Mouse (Mus musculus) CH12.LX (cell line): ENCODE data around the gene Cldnd2. TPM values are rescaled to one million over a fixed set of nuclear protein-coding genes. Genes with fewer than 3 reads are reported as not detected.
A peak's percentile ranks its signal among the peaks of the same experiment; 100 is the strongest.

ENCODE experiments used
- DNase-seq: peaks from one replicate; pipeline ENCODE4 v3.0.0-alpha.2; 2013; ENCODE audit errors: extremely low read depth
- H3K27ac ChIP-seq: 2 replicates; pipeline ENCODE4 v1.5.1; 2012; ENCODE audit warnings: low read depth, mild to moderate bottlenecking, control low read depth, moderate library complexity; ENCODE audit not compliant: insufficient read depth
- H3K27me3 ChIP-seq: replicated peaks from 2 replicates; pipeline ENCODE3; 2012; ENCODE audit warnings: inconsistent platforms
- H3K36me3 ChIP-seq, 2 experiments: replicated peaks in 1 of 2; 2 replicates each; pipeline versions ENCODE3 to v1.6.1; 2012; ENCODE audit warnings: inconsistent platforms in 1 of 2, low read length in 1 of 2, mild to moderate bottlenecking in 1 of 2, mixed read lengths in 1 of 2, moderate library complexity in 1 of 2; ENCODE audit not compliant: control insufficient read depth in 1 of 2, insufficient read depth in 1 of 2
- H3K4me1 ChIP-seq, 2 experiments: 2 replicates each; pipeline ENCODE4 v1.6.1; 2012; ENCODE audit warnings: inconsistent platforms in 1 of 2, moderate library complexity in 1 of 2; ENCODE audit not compliant: insufficient read depth in 2 of 2, control insufficient read depth in 1 of 2
- H3K4me2 ChIP-seq: 2 replicates; pipeline ENCODE4 v1.6.1; 2012; ENCODE audit warnings: low read depth, mild to moderate bottlenecking, control low read depth; ENCODE audit not compliant: poor library complexity, insufficient read depth, severe bottlenecking
- H3K4me3 ChIP-seq, 3 experiments: fragments of 150-350 bp in 1 of 3; sonication (generic) in 1 of 3; replicated peaks in 1 of 3; 2 replicates each; pipeline versions ENCODE3 to v1.5.1; 2011 to 2012; ENCODE audit warnings: low read depth in 2 of 3, low read length in 2 of 3, mild to moderate bottlenecking in 2 of 3, moderate library complexity in 2 of 3, control low read depth in 1 of 3, improper control_type of control experiment in 1 of 3, inconsistent platforms in 1 of 3, mixed read lengths in 1 of 3; ENCODE audit not compliant: poor library complexity in 1 of 3
- H3K79me2 ChIP-seq: replicated peaks from 2 replicates; pipeline ENCODE4 v1.6.1; 2012; ENCODE audit warnings: mild to moderate bottlenecking, moderate library complexity; ENCODE audit not compliant: control insufficient read depth, poor library complexity, insufficient read depth, severe bottlenecking; ENCODE audit errors: extremely low read depth
- H3K9ac ChIP-seq: 2 replicates; pipeline ENCODE4 v1.6.1; 2012; ENCODE audit warnings: low read depth, mild to moderate bottlenecking, control low read depth, moderate library complexity; ENCODE audit not compliant: insufficient read depth
- H3K9me3 ChIP-seq: replicated peaks from 2 replicates; pipeline ENCODE3; 2012; ENCODE audit warnings: low read length, inconsistent platforms, mixed read lengths
- BHLHE40 ChIP-seq: IDR thresholded peaks from 2 replicates; pipeline ENCODE4 v1.6.1; 2011; ENCODE audit warnings: mild to moderate bottlenecking, low read depth, low read length, improper control_type of control experiment
- CHD1 ChIP-seq: IDR thresholded peaks from 2 replicates; pipeline ENCODE4 v1.6.1; 2012; ENCODE audit warnings: low read depth, low read length, improper control_type of control experiment, inconsistent platforms
- CHD2 ChIP-seq: IDR thresholded peaks from 2 replicates; pipeline ENCODE4 v1.6.1; 2011; ENCODE audit warnings: low read length, improper control_type of control experiment
- CTCF ChIP-seq, 2 experiments: IDR thresholded peaks in 1 of 2; conservative IDR thresholded peaks in 1 of 2; 2 replicates each; pipeline ENCODE4 v1.5.1; 2011 to 2012; ENCODE audit warnings: low read depth in 2 of 2, low read length in 2 of 2, improper control_type of control experiment in 1 of 2, inconsistent platforms in 1 of 2, mild to moderate bottlenecking in 1 of 2, moderate library complexity in 1 of 2
- E2F4 ChIP-seq: IDR thresholded peaks from 2 replicates; pipeline ENCODE4 v1.6.1; 2011; ENCODE audit warnings: low read depth, low read length, improper control_type of control experiment; ENCODE audit not compliant: insufficient replicate concordance
- ELF1 ChIP-seq: IDR thresholded peaks from 2 replicates; pipeline ENCODE4 v1.6.1; 2014; ENCODE audit warnings: low read depth, mild to moderate bottlenecking, inconsistent platforms, low read length, improper control_type of control experiment
- GABPA ChIP-seq: IDR thresholded peaks from 2 replicates; pipeline ENCODE4 v1.6.1; 2012; ENCODE audit warnings: low read depth, low read length, improper control_type of control experiment, inconsistent platforms; ENCODE audit not compliant: insufficient replicate concordance
- IRF4 ChIP-seq: IDR thresholded peaks from 2 replicates; pipeline ENCODE4 v1.6.1; 2014; ENCODE audit warnings: low read depth, mild to moderate bottlenecking, inconsistent platforms, low read length, improper control_type of control experiment
- JUN ChIP-seq: IDR thresholded peaks from 2 replicates; pipeline ENCODE4 v1.6.1; 2011; ENCODE audit warnings: low read depth, mild to moderate bottlenecking, low read length, improper control_type of control experiment, moderate library complexity; ENCODE audit not compliant: insufficient read depth
- JUND ChIP-seq: conservative IDR thresholded peaks from 2 replicates; pipeline ENCODE4 v1.6.1; 2011; ENCODE audit warnings: low read depth, low read length, improper control_type of control experiment
- MAFK ChIP-seq: IDR thresholded peaks from 2 replicates; pipeline ENCODE4 v1.6.1; 2011; ENCODE audit warnings: low read length, improper control_type of control experiment; ENCODE audit not compliant: insufficient replicate concordance
- MAZ ChIP-seq: IDR thresholded peaks from 2 replicates; pipeline ENCODE4 v1.6.1; 2012; ENCODE audit warnings: low read depth, mild to moderate bottlenecking, inconsistent platforms, low read length, improper control_type of control experiment, moderate library complexity
- NELFE ChIP-seq: IDR thresholded peaks from 2 replicates; pipeline ENCODE4 v1.6.1; 2011; ENCODE audit warnings: low read depth, low read length, improper control_type of control experiment
- NRF1 ChIP-seq: IDR thresholded peaks from 2 replicates; pipeline ENCODE4 v1.6.1; 2014; ENCODE audit warnings: low read depth, mild to moderate bottlenecking, inconsistent platforms, low read length, improper control_type of control experiment, moderate library complexity
- POLR2A ChIP-seq: IDR thresholded peaks from 2 replicates; pipeline ENCODE4 v1.6.1; 2011; ENCODE audit warnings: low read depth, mild to moderate bottlenecking, improper control_type of control experiment, low read length
- RAD21 ChIP-seq: IDR thresholded peaks from 2 replicates; pipeline ENCODE4 v1.6.1; 2011; ENCODE audit warnings: low read depth, mild to moderate bottlenecking, low read length, improper control_type of control experiment, moderate library complexity
- RCOR1 ChIP-seq: conservative IDR thresholded peaks from 2 replicates; pipeline ENCODE4 v1.6.1; 2012; ENCODE audit warnings: low read depth, mild to moderate bottlenecking, inconsistent platforms, low read length, improper control_type of control experiment
- SIN3A ChIP-seq: IDR thresholded peaks from 2 replicates; pipeline ENCODE4 v1.6.1; 2012; ENCODE audit warnings: low read length, improper control_type of control experiment, inconsistent platforms
- TBP ChIP-seq: conservative IDR thresholded peaks from 2 replicates; pipeline ENCODE4 v1.6.1; 2011; ENCODE audit warnings: low read depth, low read length, improper control_type of control experiment
- TCF12 ChIP-seq: IDR thresholded peaks from 2 replicates; pipeline ENCODE4 v1.6.1; 2014; ENCODE audit warnings: low read depth, mild to moderate bottlenecking, inconsistent platforms, low read length, improper control_type of control experiment
- ZNF384 ChIP-seq: IDR thresholded peaks from 2 replicates; pipeline ENCODE4 v1.6.1; 2012; ENCODE audit warnings: low read depth, low read length, improper control_type of control experiment, inconsistent platforms
- dilution Hi-C: fragments of 300-500 bp; cut with MboI; formaldehyde crosslinking; loops from 2 replicates; pipeline ENCODE4 v1.14.3; 2020; ENCODE audit warnings: low sequenced_read_pairs; ENCODE audit not compliant: extremely low pct_unique_long_range_greater_than_20kb, extremely low pct_ligation_motif_present
- in situ Hi-C: fragments of 300-500 bp; cut with MboI; formaldehyde crosslinking; loops from 3 replicates; pipeline ENCODE4 v1.14.3; 2019; ENCODE audit warnings: low sequenced_read_pairs, low pct_ligation_motif_present, low pct_unique_long_range_greater_than_20kb, mixed read lengths
- polyA plus RNA-seq: library from polyadenylated mRNA; unstranded; fragments of >175 nt; gene quantifications from 2 replicates; pipeline ENCODE4 v1.2.1, GENCODE M21; 2012; ENCODE audit warnings: low read depth; ENCODE audit not compliant: insufficient read length
- total RNA-seq, 2 experiments: library from RNA; depleted of rRNA; stranded (reverse); fragments of 300-350 nt in 1 of 2; fragments of >200 nt in 1 of 2; gene quantifications; 2 replicates each; pipeline ENCODE4 v1.2.3; 2012 to 2014

Gene Cldnd2
- total and polyA plus RNA-seq, 3 experiments: not detected

DNA sequence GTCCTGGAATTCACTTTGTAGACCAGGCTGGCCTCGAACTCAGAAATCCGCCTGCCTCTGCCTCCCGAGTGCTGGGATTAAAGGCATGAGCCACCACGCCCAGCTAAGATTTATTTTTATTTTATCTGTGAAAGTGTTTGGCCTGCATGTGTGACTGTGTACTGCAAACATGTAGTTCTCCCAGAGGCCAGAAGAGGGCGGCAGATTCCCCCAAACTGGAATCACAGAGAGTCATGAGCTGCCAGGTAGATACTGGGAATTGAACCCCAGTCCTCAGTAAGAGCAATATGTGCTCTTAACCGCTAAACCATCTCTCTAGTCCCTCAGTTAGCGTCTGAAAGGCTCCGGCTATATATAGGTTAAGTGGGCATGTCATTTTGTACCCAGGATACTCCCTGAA, 29.8 kb downstream of the Cldnd2 start (continued):
- no peak for TF ChIP-seq ELF1
- no peak for TF ChIP-seq TBP
- TF ChIP-seq CTCF (conservative IDR thresholded peaks at IDR 0.05 in 1 of 2, IDR thresholded peaks at IDR 0.05 in 1 of 2; ENCODE audit: low read depth in 2 of 2, low read length in 2 of 2): peak; percentile 67 to 72
- no peak for TF ChIP-seq CHD1
- no peak for TF ChIP-seq IRF4

DNA sequence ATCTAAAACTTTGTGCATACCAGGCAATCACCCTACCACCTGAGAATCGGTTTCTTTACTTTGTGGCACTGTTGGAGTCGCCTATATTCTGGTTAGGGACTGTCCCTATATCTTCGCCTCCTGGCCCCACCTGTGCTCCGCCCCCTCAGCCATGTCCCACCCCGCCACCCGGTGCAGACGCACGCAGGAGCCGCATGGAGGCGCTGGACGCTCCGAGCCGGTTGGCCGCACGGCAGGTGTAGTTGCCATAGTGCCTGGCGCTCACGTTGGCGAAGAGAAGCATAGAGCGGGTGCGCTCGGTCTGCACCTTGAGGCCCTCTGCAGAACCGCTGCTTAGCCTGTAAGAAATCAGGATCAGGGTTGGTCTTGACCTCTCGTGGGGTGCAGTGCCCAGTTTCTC, 35.1 kb downstream of the Cldnd2 start:
- in situ Hi-C loops: loop anchor here (25.0 kb wide), 1 partner anchor 312 kb away; the partner anchor contains the start of genes Klk10, Klk8 and Klk9
- H3K9me3 ChIP-seq: no peaks in the 10 kb centered on the region
- no peak for TF ChIP-seq MAZ
- TF ChIP-seq RAD21: no peak
- TF ChIP-seq, all 38 proteins: peak for 0
- Histone ChIP-seq H3K4me1 (peaks cover 13 to 22% of the 10 kb centered on the region in 2 experiments), H3K27ac (no peak overlapping the region), H3K79me2 (no peaks in the 10 kb centered on the region), H3K36me3 (no peaks in the 10 kb centered on the region), H3K27me3 (peaks cover 21% of the 10 kb centered on the region), H3K4me2 (no peak overlapping the region), H3K4me3 (no peak overlapping the region), H3K9ac (no peak overlapping the region)
- dilution Hi-C loops: no loop called here
- DNase-seq: no peak

DNA sequence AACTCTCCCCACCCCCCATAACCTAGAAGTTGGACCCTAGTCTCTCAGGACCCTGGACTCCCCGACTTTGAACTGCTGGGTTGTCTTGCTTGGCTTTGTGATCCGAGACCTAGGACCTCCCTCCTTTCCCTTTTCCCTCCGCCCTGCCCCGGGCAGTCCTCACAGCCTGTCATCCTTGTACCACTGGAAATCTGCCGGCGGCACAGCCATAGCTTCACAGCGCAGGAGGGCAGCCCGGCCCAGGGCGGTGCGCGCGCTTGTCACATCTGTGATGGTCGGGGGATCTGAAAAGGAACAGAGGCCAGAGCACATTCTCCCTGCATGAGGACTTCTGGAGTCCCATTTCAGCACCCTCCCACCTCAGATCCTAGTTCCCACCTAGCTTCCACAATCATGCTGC, 35.8 kb downstream of the Cldnd2 start:
- Histone ChIP-seq H3K4me2 (no peak overlapping the region), H3K36me3 (no peaks in the 10 kb centered on the region), H3K27ac (no peak overlapping the region), H3K9me3 (no peaks in the 10 kb centered on the region)
- in situ Hi-C loops: loop anchor here (25.0 kb wide), 1 partner anchor 311 kb away; the partner anchor contains the start of genes Klk10, Klk8 and Klk9
- TF ChIP-seq GABPA (no peak), NRF1 (no peak), NELFE (no peak), E2F4 (no peak), BHLHE40 (no peak), ZNF384 (no peak), CHD1 (no peak), JUND (no peak), RCOR1 (no peak), SIN3A (no peak), POLR2A (no peak), TCF12 (no peak), JUN (no peak), CHD2 (no peak), MAFK (no peak)
- TF ChIP-seq, all 38 proteins: peak for 0
- Histone ChIP-seq H3K4me1 (peaks cover 15 to 22% of the 10 kb centered on the region in 2 experiments), H3K27me3 (peaks cover 25% of the 10 kb centered on the region), H3K79me2 (no peaks in the 10 kb centered on the region), H3K4me3 (no peak overlapping the region), H3K9ac (no peak overlapping the region)
- DNase-seq: no peak
- dilution Hi-C loops: no loop called here
